Mouse (Mus musculus) midbrain, embryonic 11.5 days (tissue): ENCODE data around the gene Prss46. TPM values are rescaled to one million over a fixed set of nuclear protein-coding genes. Genes with fewer than 3 reads are reported as not detected.

ENCODE experiments used
- ATAC-seq: fragments of 200-750 bp; cut with Nextera tagmentation; 2 replicates; pipeline ENCODE4 v1.8.0; 2017; ENCODE audit warnings: moderate TSS enrichment, moderate library complexity; ENCODE audit not compliant: low FRiP score
- DNase-seq: peaks from one replicate; pipeline ENCODE4 v3.0.0; 2015; ENCODE audit warnings: low spot score; ENCODE audit errors: missing footprints
- H3K27ac ChIP-seq: fragments of 300-500 bp; sonication (generic); 2 replicates; pipeline ENCODE4 v1.5.1; 2014; ENCODE audit warnings: low read depth, low read length
- H3K27me3 ChIP-seq: fragments of 300-500 bp; sonication (generic); 2 replicates; pipeline ENCODE4 v1.6.1; 2014; ENCODE audit warnings: mild to moderate bottlenecking, low read length, moderate library complexity, mixed read lengths; ENCODE audit not compliant: control insufficient read depth, insufficient read depth
- H3K36me3 ChIP-seq: fragments of 300-500 bp; sonication (generic); 2 replicates; pipeline ENCODE4 v1.6.1; 2014; ENCODE audit warnings: mild to moderate bottlenecking, low read length, moderate library complexity, mixed read lengths; ENCODE audit not compliant: control insufficient read depth, insufficient read depth
- H3K4me1 ChIP-seq: fragments of 300-500 bp; sonication (generic); 2 replicates; pipeline ENCODE4 v1.6.1; 2014; ENCODE audit warnings: low read length; ENCODE audit not compliant: control insufficient read depth, insufficient read depth
- H3K4me2 ChIP-seq: fragments of 300-500 bp; sonication (generic); 2 replicates; pipeline ENCODE4 v1.6.1; 2014; ENCODE audit warnings: mild to moderate bottlenecking, moderate library complexity
- H3K4me3 ChIP-seq: fragments of 300-500 bp; sonication (generic); 2 replicates; pipeline ENCODE4 v1.5.1; 2014; ENCODE audit warnings: low read depth, low read length
- H3K9ac ChIP-seq: fragments of 300-500 bp; sonication (generic); 2 replicates; pipeline ENCODE4 v1.6.1; 2014; ENCODE audit warnings: low read length
- H3K9me3 ChIP-seq: fragments of 300-500 bp; sonication (generic); 2 replicates; pipeline ENCODE4 v1.6.1; 2016; ENCODE audit warnings: low read length; ENCODE audit not compliant: control insufficient read depth
- WGBS: fragments of 180-500 bp; shearing (Covaris S2); extraction: QIAGEN DNeasy Blood & Tissue Kit; methylation state at CpG from one replicate; pipeline ENCODE4 v1.1.7; 2014; 5-methylcytosine and 5-hydroxymethylcytosine counted together
- polyA plus RNA-seq: library from polyadenylated mRNA; unstranded; fragments of >200 nt; fragmentation: Nextera tagmentation; extraction: Ambion mirVana; gene quantifications from 2 replicates; pipeline ENCODE4 v1.2.1, GENCODE M21; 2014

Gene Prss46
- polyA plus RNA-seq, 1 experiment from 2014 or later, result 0.11 TPM

DNA sequence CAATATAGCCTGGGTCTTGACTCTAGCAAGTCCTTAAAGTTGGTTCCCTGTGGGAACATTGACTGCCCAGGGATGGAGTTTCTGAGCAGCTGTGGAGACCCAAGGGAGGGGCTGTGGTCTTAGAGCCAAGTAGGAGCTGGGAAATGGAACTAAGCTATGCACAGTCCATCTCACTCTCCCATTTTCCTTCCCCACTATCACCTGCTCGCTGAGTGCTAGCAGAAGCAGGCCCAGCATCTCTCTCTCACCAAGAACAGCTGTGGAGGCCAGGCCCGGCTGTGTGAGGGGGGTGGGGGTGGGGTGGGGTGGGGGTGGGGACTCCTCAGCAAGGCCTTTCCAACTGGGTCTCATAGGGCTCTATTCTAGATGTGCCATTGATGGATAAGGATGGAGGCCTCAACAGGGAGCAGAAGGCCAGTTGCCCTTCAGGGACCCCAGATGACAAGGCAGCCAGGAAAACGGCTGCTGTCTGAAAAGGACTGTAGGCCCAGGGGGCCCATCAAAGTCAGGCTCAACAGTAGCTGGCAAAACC is 30.4 kb downstream of the Prss46 start:
- Histone ChIP-seq H3K27me3 (peaks cover 28% of the 10 kb centered on the region), H3K9ac (no peak overlapping the region), H3K36me3 (no peaks in the 10 kb centered on the region), H3K4me2 (no peak overlapping the region), H3K9me3 (no peaks in the 10 kb centered on the region), H3K4me3 (no peak overlapping the region), H3K27ac (peak overlapping the region; percentile 3; the same call in 1 of the 2 replicates), H3K4me1 (peaks cover 21% of the 10 kb centered on the region)
- peak; percentile 89 for DNase-seq
- 10% methylated on average over 3 of the region's 3 CpGs for WGBS
- peak; percentile 71 for ATAC-seq

GRCm38 (mm10) chr9:110875288-110875695 is 31.0 kb downstream of the Prss46 start:
- Histone ChIP-seq H3K4me2 (no peak overlapping the region), H3K27ac (no peak overlapping the region), H3K9me3 (no peaks in the 10 kb centered on the region), H3K9ac (no peak overlapping the region), H3K4me1 (peaks cover 27% of the 10 kb centered on the region), H3K4me3 (no peak overlapping the region), H3K27me3 (peaks cover 34% of the 10 kb centered on the region), H3K36me3 (no peaks in the 10 kb centered on the region)
- ATAC-seq (peak; percentile 49), DNase-seq (no peak)
- 15% methylated on average over 4 of the region's 6 CpGs for WGBS

DNA sequence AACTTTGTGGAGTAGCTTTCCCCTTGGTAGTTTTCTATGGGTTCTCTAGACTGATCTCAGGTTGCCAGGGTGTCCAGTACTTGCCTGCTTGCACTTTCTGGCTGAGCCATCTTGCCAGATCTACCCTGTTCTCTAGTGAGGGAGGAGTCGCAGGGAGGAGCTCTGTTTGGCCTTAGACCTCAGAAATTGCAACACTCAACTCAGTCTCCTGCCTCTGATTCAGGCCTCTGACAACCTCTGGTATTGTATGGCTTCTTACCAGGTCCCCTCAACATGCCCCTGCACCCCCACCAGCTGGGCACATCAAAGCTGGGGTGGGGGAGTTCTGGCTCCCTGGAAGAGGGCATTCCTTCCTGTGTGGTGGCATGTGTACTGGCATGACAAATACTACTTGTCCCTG is 33.0 kb downstream of the Prss46 start:
- DNase-seq (no peak), ATAC-seq (no peak)
- Histone ChIP-seq H3K27ac (no peak overlapping the region), H3K4me1 (peaks cover 29% of the 10 kb centered on the region), H3K36me3 (no peaks in the 10 kb centered on the region), H3K4me2 (no peak overlapping the region), H3K9me3 (no peaks in the 10 kb centered on the region), H3K27me3 (peaks cover 52% of the 10 kb centered on the region), H3K9ac (no peak overlapping the region), H3K4me3 (no peak overlapping the region)
- 87% methylated on average over 1 of the region's 1 CpGs for WGBS

DNA sequence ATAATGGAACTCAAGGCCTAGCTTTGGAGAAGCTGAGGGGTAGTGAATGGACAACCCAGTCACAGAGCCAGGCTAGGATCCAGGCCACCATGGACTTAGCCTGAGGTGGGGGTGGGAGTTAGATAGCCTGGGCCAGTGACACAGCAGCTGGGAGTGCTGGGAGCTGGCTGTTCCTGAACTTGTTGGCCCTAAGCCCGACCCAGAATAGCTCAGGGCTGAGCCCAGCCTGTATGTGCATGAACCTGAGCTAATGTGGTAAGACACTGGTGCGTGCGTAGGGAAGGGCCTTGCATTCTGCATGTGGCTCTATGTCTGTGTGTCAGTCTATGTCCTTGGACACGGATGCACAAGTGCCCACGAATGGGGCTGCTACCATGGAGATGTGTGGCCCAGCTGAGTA is 33.6 kb downstream of the Prss46 start:
- no peaks in the 10 kb centered on the region for H3K9me3 ChIP-seq
- WGBS, result 84% methylated on average over 5 of the region's 5 CpGs
- H3K4me2 ChIP-seq, result no peak overlapping the region
- H3K27ac ChIP-seq, result no peak overlapping the region
- H3K9ac ChIP-seq, result no peak overlapping the region
- DNase-seq (no peak), ATAC-seq (no peak)
- H3K4me3 ChIP-seq, result no peak overlapping the region
- no peaks in the 10 kb centered on the region for H3K36me3 ChIP-seq
- H3K27me3 ChIP-seq, result peaks cover 48% of the 10 kb centered on the region
- peaks cover 29% of the 10 kb centered on the region for H3K4me1 ChIP-seq

DNA sequence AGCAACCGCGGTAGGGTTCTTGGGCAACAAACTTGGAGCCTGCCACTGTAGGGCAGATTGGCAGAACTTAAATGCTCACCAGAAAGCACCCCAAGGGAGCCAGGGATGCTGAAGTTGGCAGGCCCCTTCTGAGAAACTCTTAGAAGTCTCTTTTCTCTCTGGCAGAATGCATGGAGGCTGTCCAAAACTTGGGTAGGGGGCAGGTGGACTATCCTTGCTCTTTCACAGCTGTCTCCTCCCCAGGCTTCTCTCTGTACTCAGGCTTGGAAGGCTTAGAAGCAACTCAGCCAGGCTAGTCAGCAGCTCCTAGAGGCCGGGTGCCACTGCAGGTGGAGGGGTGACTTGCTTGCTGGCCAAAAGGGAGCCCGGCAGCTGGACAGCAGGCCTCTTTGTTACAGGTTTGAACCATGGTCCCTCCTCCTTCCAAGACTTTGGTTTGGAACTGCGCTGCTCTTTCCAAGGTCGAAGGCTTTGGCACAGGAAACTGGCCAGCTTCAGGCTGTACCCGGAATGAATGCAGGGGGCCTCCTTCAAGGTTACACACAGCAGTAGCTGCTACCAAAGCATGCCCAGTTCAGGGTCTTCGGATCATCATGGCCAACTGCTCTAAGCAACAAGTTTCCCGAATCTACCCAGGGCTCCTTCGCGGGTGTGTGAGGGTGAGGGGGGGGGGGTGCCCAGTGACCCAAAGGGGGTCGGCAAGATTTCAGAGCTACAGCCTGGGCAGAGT is 35.0 kb downstream of the Prss46 start, which contains the start of gene Als2cl:
Als2cl (plus strand) TSS at position 680 of the 730 bp plus-strand sequence.
- H3K9me3 ChIP-seq, result no peaks in the 10 kb centered on the region
- H3K4me1 ChIP-seq, result peaks cover 20% of the 10 kb centered on the region
- 18% methylated on average over 12 of the region's 12 CpGs for WGBS
- no peak within 1 kb of the TSS for H3K27ac ChIP-seq
- peak within 1 kb of the TSS; percentile 34 for H3K4me3 ChIP-seq
- H3K9ac ChIP-seq, result peak within 1 kb of the TSS; percentile 10; the same call in 1 of the 2 replicates
- DNase-seq (peak; percentile 89), ATAC-seq (no peak)
- H3K36me3 ChIP-seq, result no peaks in the 10 kb centered on the region
- H3K4me2 ChIP-seq, result peak within 1 kb of the TSS; percentile 70
- H3K27me3 ChIP-seq, result peaks cover 36% of the 10 kb centered on the region

DNA sequence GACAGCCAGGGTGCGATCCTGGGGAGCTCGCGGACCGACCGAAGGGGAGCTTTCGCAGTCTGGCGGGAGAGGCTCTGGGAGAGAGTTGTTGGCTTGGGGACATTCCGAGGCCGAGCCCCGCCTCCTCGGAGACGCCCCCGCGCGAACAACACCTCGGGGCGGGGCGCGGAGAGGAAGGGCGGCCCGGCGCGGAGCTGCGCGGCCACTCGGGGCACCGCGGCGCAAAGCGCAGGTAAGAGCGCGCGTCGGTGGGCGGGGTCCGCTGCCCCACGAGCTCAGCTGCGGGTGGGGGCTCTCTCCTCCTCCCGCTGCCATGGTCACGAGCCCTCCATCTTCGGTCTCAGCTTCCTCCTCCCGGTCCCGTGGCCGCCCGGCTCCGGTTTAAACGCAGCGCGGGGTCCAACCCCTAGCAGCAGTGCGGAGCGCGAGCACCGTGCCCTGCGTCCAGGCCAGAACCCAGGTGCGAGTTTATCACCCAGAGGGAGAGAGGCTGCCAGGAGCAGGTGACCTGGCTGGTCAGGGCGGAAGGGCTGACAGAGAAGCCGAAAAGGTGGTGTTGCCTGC is 35.8 kb downstream of the Prss46 start, which contains the start of gene Tmie:
Tmie (minus strand) TSS at position 116 of the 564 bp plus-strand sequence.
- Histone ChIP-seq H3K9ac (peak within 1 kb of the TSS; percentile 10; the same call in 1 of the 2 replicates), H3K4me3 (peak within 1 kb of the TSS; percentile 34), H3K36me3 (no peaks in the 10 kb centered on the region), H3K4me1 (peaks cover 13% of the 10 kb centered on the region), H3K9me3 (no peaks in the 10 kb centered on the region), H3K4me2 (peak within 1 kb of the TSS; percentile 70), H3K27me3 (peaks cover 36% of the 10 kb centered on the region), H3K27ac (no peak within 1 kb of the TSS)
- WGBS, result under 1% methylated on average over 57 of the region's 57 CpGs
- DNase-seq (peak; percentile 90), ATAC-seq (no peak)

DNA sequence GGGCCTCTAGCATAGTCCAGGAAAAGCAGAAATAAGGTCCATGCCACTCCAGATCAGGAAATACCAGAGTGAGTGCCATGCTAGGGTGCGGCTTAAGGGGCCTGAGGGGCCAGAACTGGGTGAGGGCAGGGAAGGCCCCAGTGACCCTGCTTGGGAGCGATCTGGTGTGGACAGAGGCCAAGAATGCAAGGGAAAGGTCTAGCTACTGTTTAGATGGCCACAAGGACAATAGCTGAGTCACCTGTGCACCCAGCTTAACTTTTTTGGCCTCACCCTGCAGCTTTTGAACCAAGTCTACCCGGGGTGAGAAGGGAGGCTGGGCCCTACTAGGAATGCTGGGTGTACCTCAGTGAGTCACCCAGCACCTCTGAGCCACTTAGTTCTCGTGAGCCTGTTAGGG is 36.5 kb downstream of the Prss46 start:
- Histone ChIP-seq H3K4me3 (peak overlapping the region; percentile 34), H3K9ac (no peak overlapping the region), H3K4me2 (no peak overlapping the region), H3K27ac (no peak overlapping the region), H3K4me1 (peaks cover 8% of the 10 kb centered on the region; the same call in 1 of the 2 replicates), H3K36me3 (no peaks in the 10 kb centered on the region), H3K9me3 (no peaks in the 10 kb centered on the region), H3K27me3 (peaks cover 36% of the 10 kb centered on the region)
- DNase-seq (no peak), ATAC-seq (no peak)
- 75% methylated on average over 4 of the region's 4 CpGs for WGBS

DNA sequence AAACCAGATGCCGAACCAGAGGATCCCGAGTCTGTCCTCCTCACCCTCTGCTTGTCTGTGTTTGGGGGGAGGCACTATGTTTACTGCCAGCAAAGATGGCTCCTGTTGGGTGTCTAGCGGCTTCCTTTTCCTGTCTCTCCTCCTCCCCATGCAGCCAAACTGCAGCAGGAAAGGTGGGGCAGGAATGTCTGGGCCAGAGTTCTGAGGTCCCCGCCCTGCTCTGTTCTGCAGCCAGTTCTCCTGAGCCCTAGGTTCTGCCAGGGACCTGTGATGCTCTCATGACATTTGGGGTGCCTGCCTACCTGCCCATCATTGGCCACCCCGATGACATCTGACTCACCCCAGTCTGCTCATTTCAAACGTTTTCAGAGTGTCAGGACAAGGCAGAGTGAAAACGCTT is 37.6 kb downstream of the Prss46 start:
- Histone ChIP-seq H3K4me2 (no peak overlapping the region), H3K36me3 (no peaks in the 10 kb centered on the region), H3K9me3 (no peaks in the 10 kb centered on the region), H3K4me1 (peaks cover 8% of the 10 kb centered on the region; the same call in 1 of the 2 replicates), H3K4me3 (no peak overlapping the region), H3K27ac (no peak overlapping the region), H3K27me3 (peaks cover 36% of the 10 kb centered on the region), H3K9ac (no peak overlapping the region)
- no peak for DNase-seq
- ATAC-seq, result no peak
- 84% methylated on average over 7 of the region's 7 CpGs for WGBS
